Mouse (Mus musculus) ES-E14 (cell line): ENCODE measurements around the gene Abcc10. TPM values are rescaled to one million over a fixed set of nuclear protein-coding genes. Genes with fewer than 3 reads are reported as not detected.

Source experiments
- DNase-seq: peaks from one replicate; pipeline ENCODE4 v3.0.0-alpha.2; 2013; ENCODE audit warnings: low read depth, low spot score
- H3K27ac ChIP-seq: 2 replicates; pipeline ENCODE4 v1.5.1; 2012; ENCODE audit warnings: low read depth, mild to moderate bottlenecking, low read length, moderate library complexity, mixed read lengths; ENCODE audit not compliant: poor library complexity, insufficient read depth, severe bottlenecking
- H3K36me3 ChIP-seq: 2 replicates; pipeline ENCODE4 v1.6.1; 2012; ENCODE audit warnings: mild to moderate bottlenecking, low read length, moderate library complexity, mixed read lengths; ENCODE audit not compliant: control insufficient read depth, poor library complexity, insufficient read depth, severe bottlenecking
- H3K4me1 ChIP-seq, 2 experiments: fragments of 150-350 bp in 1 of 2; sonication (generic) in 1 of 2; 2 replicates each; pipeline ENCODE4 v1.6.1; 2012; ENCODE audit warnings: low read length in 2 of 2, mild to moderate bottlenecking in 1 of 2, mixed read lengths in 1 of 2; ENCODE audit not compliant: control insufficient read depth in 2 of 2, insufficient read depth in 2 of 2, poor library complexity in 1 of 2
- H3K4me3 ChIP-seq, 2 experiments: fragments of 150-350 bp in 1 of 2; sonication (generic) in 1 of 2; 2 replicates each; pipeline ENCODE4 v1.5.1; 2012; ENCODE audit warnings: low read length in 2 of 2, low read depth in 1 of 2, mild to moderate bottlenecking in 1 of 2, mixed read lengths in 1 of 2; ENCODE audit not compliant: insufficient read depth in 1 of 2, poor library complexity in 1 of 2, severe bottlenecking in 1 of 2
- H3K9ac ChIP-seq: 2 replicates; pipeline ENCODE4 v1.6.1; 2012; ENCODE audit warnings: low read depth, mild to moderate bottlenecking, low read length, mixed read lengths; ENCODE audit not compliant: poor library complexity, insufficient read depth, severe bottlenecking
- H3K9me3 ChIP-seq: fragments of 150-350 bp; sonication (generic); 2 replicates; pipeline ENCODE4 v1.6.1; 2012; ENCODE audit warnings: low read depth, mild to moderate bottlenecking, low read length; ENCODE audit not compliant: control insufficient read depth, insufficient read depth
- CHD2 ChIP-seq: IDR thresholded peaks from 2 replicates; pipeline ENCODE4 v1.6.1; 2014; ENCODE audit warnings: mild to moderate bottlenecking, low read depth, low read length, inconsistent platforms
- HCFC1 ChIP-seq: IDR thresholded peaks from 2 replicates; pipeline ENCODE4 v1.6.1; 2012; ENCODE audit warnings: low read length, inconsistent platforms, borderline replicate concordance; ENCODE audit not compliant: insufficient read depth
- MAFK ChIP-seq: IDR thresholded peaks from 2 replicates; pipeline ENCODE4 v1.6.1; 2014; ENCODE audit warnings: mild to moderate bottlenecking, low read depth, low read length, inconsistent platforms; ENCODE audit not compliant: insufficient read depth
- ZC3H11A ChIP-seq: IDR thresholded peaks from 2 replicates; pipeline ENCODE4 v1.6.1; 2012; ENCODE audit warnings: low read depth, mild to moderate bottlenecking, inconsistent platforms, low read length, borderline replicate concordance
- ZNF384 ChIP-seq: IDR thresholded peaks from 2 replicates; pipeline ENCODE4 v1.6.1; 2012; ENCODE audit warnings: low read depth, low read length, inconsistent platforms
- in situ Hi-C, 2 experiments: fragments of 600-800 bp; cut with MboI; formaldehyde crosslinking; loops; one replicate each; pipeline ENCODE4 v1.15.1; 2025; ENCODE audit warnings: low sequenced_read_pairs in 2 of 2, inconsistent platforms in 1 of 2; ENCODE audit not compliant: unreplicated experiment in 2 of 2
- total RNA-seq: library from RNA; depleted of rRNA; stranded (reverse); fragments of 300-350 nt; gene quantifications from 2 replicates; pipeline ENCODE4 v1.2.3, GENCODE M21; 2012

The Abcc10 gene
- total RNA-seq, 1 experiment = 17.2 TPM

- peaks cover 6 to 16% of the 10 kb centered on the region in 2 experiments for H3K4me1 ChIP-seq
- H3K9ac ChIP-seq = peak within 1 kb of the TSS; percentile 97
- peak within 1 kb of the TSS; percentile 95 for H3K27ac ChIP-seq
- H3K9me3 ChIP-seq = no peaks in the 10 kb centered on the region
- in situ Hi-C loops = no loop called here
- peaks cover 15% of the 10 kb centered on the region; the same call in 1 of the 2 replicates for H3K36me3 ChIP-seq
- H3K4me3 ChIP-seq = peak within 1 kb of the TSS; percentile 88 to 95
- peak; percentile 93 for DNase-seq
- TF ChIP-seq HCFC1 = 0 out of 2 replicates have a peak, but pooled peaks have one; percentile 60
- 0 out of 2 replicates have a peak, but pooled peaks have one; percentile 37 for TF ChIP-seq CHD2
- TF ChIP-seq MAFK = no peak
- TF ChIP-seq ZNF384 = peak; percentile 79
These were observed 45.5 kb downstream of the Abcc10 start, which contains the start of gene Tjap1 for GRCm38 (mm10) chr17:46282483-46283123. Gene Tjap1, minus strand, starts transcription at chr17:46283026.

GRCm38 (mm10) chr17:46278011-46278765 is 50.0 kb downstream of the Abcc10 start:
- peaks cover 24% of the 10 kb centered on the region; the same call in 1 of the 2 replicates for H3K36me3 ChIP-seq
- peaks cover 3 to 12% of the 10 kb centered on the region in 2 experiments; a peak in 3 of 4 replicates for H3K4me1 ChIP-seq
- no peak overlapping the region for H3K27ac ChIP-seq
- TF ChIP-seq ZNF384 (no peak), HCFC1 (no peak), CHD2 (no peak), MAFK (no peak), ZC3H11A (no peak)
- H3K9me3 ChIP-seq = no peaks in the 10 kb centered on the region
- DNase-seq = no peak
- no peak overlapping the region for H3K9ac ChIP-seq
- in situ Hi-C loops = no loop called here
- H3K4me3 ChIP-seq = no peak overlapping the region

- Histone ChIP-seq H3K9me3 (no peaks in the 10 kb centered on the region), H3K9ac (no peak overlapping the region), H3K36me3 (peaks cover 26% of the 10 kb centered on the region; the same call in 1 of the 2 replicates), H3K4me1 (peaks cover 3 to 12% of the 10 kb centered on the region in 2 experiments; a peak in 3 of 4 replicates), H3K27ac (no peak overlapping the region), H3K4me3 (no peak overlapping the region)
- no peak for DNase-seq
- in situ Hi-C loops = no loop called here
- TF ChIP-seq MAFK (no peak), CHD2 (no peak), HCFC1 (no peak), ZNF384 (no peak)
These were observed 50.6 kb downstream of the Abcc10 start for GRCm38 (mm10) chr17:46277586-46277985.

- no peak overlapping the region for H3K4me3 ChIP-seq
- in situ Hi-C loops = no loop called here
- TF ChIP-seq ZNF384 (no peak), CHD2 (no peak), ZC3H11A (no peak), HCFC1 (no peak), MAFK (no peak)
These were observed 52.6 kb downstream of the Abcc10 start for GRCm38 (mm10) chr17:46275506-46275905.

More at GRCm38 (mm10) chr17:46275506-46275905, 52.6 kb downstream of the Abcc10 start:
- no peaks in the 10 kb centered on the region for H3K9me3 ChIP-seq
- H3K36me3 ChIP-seq = peaks cover 38% of the 10 kb centered on the region
- no peak overlapping the region for H3K27ac ChIP-seq
- 0 out of 2 replicates have a peak overlapping the region, but pooled peaks have one; percentile 4 for H3K9ac ChIP-seq
- DNase-seq = no peak
- peaks cover 0 to 8% of the 10 kb centered on the region in 2 experiments; a peak in 1 of 4 replicates for H3K4me1 ChIP-seq
